Mouse (Mus musculus) MEL (cell line): ENCODE measurements around the gene Grn.
A peak's percentile ranks its signal among the peaks of the same experiment; 100 is the strongest.

Source experiments
- CHD2 ChIP-seq: IDR thresholded peaks from 2 replicates; pipeline ENCODE4 v1.6.1; 2011; ENCODE audit warnings: low read length, improper control_type of control experiment
- CTCF ChIP-seq, 3 experiments: IDR thresholded peaks in 2 of 3; conservative IDR thresholded peaks in 1 of 3; 2 replicates each; pipeline ENCODE4 v1.5.1; 2011 to 2012; ENCODE audit warnings: low read length in 3 of 3, low read depth in 2 of 3, mild to moderate bottlenecking in 2 of 3, improper control_type of control experiment in 1 of 3, inconsistent platforms in 1 of 3, mixed read lengths in 1 of 3, moderate library complexity in 1 of 3; ENCODE audit not compliant: control insufficient read depth in 1 of 3, insufficient read depth in 1 of 3, poor library complexity in 1 of 3, severe bottlenecking in 1 of 3
- ELF1 ChIP-seq: IDR thresholded peaks from 2 replicates; pipeline ENCODE4 v1.6.1; 2014; ENCODE audit warnings: low read depth, mild to moderate bottlenecking, inconsistent platforms, low read length, improper control_type of control experiment, moderate library complexity
- EP300 ChIP-seq, 2 experiments: IDR thresholded peaks; 2 replicates each; pipeline ENCODE4 v1.6.1; 2011; ENCODE audit warnings: improper control_type of control experiment in 2 of 2, low read length in 2 of 2, low read depth in 1 of 2, mild to moderate bottlenecking in 1 of 2
- MAX ChIP-seq: IDR thresholded peaks from 2 replicates; pipeline ENCODE4 v1.6.1; 2011; ENCODE audit warnings: low read length, improper control_type of control experiment
- MAZ ChIP-seq: IDR thresholded peaks from 2 replicates; pipeline ENCODE4 v1.6.1; 2012; ENCODE audit warnings: low read depth, mild to moderate bottlenecking, inconsistent platforms, low read length, improper control_type of control experiment
- NRF1 ChIP-seq: IDR thresholded peaks from 2 replicates; pipeline ENCODE4 v1.6.1; 2014; ENCODE audit warnings: low read depth, mild to moderate bottlenecking, inconsistent platforms, low read length, improper control_type of control experiment, moderate library complexity; ENCODE audit not compliant: poor library complexity, insufficient read depth, severe bottlenecking
- POLR2A ChIP-seq, 2 experiments: IDR thresholded peaks; 2 replicates each; pipeline ENCODE4 v1.6.1; 2011 to 2012; ENCODE audit warnings: low read length in 2 of 2, mild to moderate bottlenecking in 2 of 2, control low read depth in 1 of 2, improper control_type of control experiment in 1 of 2, low read depth in 1 of 2, moderate library complexity in 1 of 2; ENCODE audit not compliant: control insufficient read depth in 1 of 2, insufficient read depth in 1 of 2, poor library complexity in 1 of 2
- RAD21 ChIP-seq: IDR thresholded peaks from 2 replicates; pipeline ENCODE4 v1.6.1; 2011; ENCODE audit warnings: mild to moderate bottlenecking, low read depth, low read length, improper control_type of control experiment
- USF1 ChIP-seq: IDR thresholded peaks from 2 replicates; pipeline ENCODE4 v1.6.1; 2014; ENCODE audit warnings: low read depth, mild to moderate bottlenecking, inconsistent platforms, low read length, improper control_type of control experiment, moderate library complexity
- ZMIZ1 ChIP-seq: IDR thresholded peaks from 2 replicates; pipeline ENCODE4 v1.6.1; 2012; ENCODE audit warnings: low read depth, mild to moderate bottlenecking, inconsistent platforms, low read length, improper control_type of control experiment, moderate library complexity

DNA sequence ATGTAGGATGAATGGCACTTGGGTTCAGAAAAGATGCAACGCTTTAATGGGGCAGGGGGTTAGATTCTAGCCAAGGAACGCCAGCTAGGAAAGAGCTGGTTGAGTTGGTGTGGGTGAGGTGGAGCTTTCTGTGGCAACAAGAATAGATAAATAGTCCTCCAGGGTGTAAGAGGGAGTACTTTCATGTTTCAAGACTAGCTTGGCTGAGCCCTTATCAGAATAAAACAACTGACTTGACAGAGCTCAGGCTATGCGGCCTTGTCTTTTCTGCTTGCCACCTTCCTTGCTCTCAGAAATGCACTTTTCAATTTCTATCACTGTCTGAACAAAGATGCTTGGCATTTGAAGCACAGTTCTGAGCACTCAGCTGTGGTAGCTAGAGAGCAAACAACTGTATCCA, 44.9 kb downstream of the Grn start:
- TF ChIP-seq CTCF (IDR thresholded peaks at IDR 0.05 in 2 of 3, conservative IDR thresholded peaks at IDR 0.05 in 1 of 3; ENCODE audit: control insufficient read depth in 1 of 3, insufficient read depth in 1 of 3, low read depth in 2 of 3, low read length in 3 of 3, poor library complexity in 1 of 3, severe bottlenecking in 1 of 3), result no peak
- TF ChIP-seq POLR2A (IDR thresholded peaks at IDR 0.05; ENCODE audit: control insufficient read depth in 1 of 2, insufficient read depth in 1 of 2, low read depth in 1 of 2, low read length in 2 of 2, poor library complexity in 1 of 2), result no peak
- TF ChIP-seq MAX, result no peak
- no peak for TF ChIP-seq MAZ
- no peak for TF ChIP-seq NRF1
- TF ChIP-seq ZMIZ1, result no peak
- no peak for TF ChIP-seq USF1
- TF ChIP-seq CHD2, result no peak
- no peak for TF ChIP-seq RAD21
- peak in 1 of 2 experiments; percentile 31; a peak in 1 of 4 replicates for TF ChIP-seq EP300 (IDR thresholded peaks at IDR 0.05; ENCODE audit: low read depth in 1 of 2, low read length in 2 of 2)
- no peak for TF ChIP-seq ELF1
